Mouse (Mus musculus): Measurements from ENCODE around the gene Wwc1. TPM values are rescaled to one million over a fixed set of nuclear protein-coding genes. Genes with fewer than 3 reads are reported as not detected.

The Wwc1 gene
- polyA plus RNA-seq, 1 experiment from 2014 or later = 14.9 TPM

- H3K9ac ChIP-seq (replicated peaks; ENCODE audit: low read depth, low read length) = no peak overlapping the region
- H3K4me1 ChIP-seq (replicated peaks; ENCODE audit: control insufficient read depth, insufficient read depth, low read length) = peaks cover 16% of the 10 kb centered on the region
- no peak overlapping the region for H3K27ac ChIP-seq (ENCODE audit: low read length)
- no peak for ATAC-seq
- no peaks in the 10 kb centered on the region for H3K36me3 ChIP-seq (ENCODE audit: control insufficient read depth, insufficient read depth)
- no peaks in the 10 kb centered on the region for H3K27me3 ChIP-seq (replicated peaks; ENCODE audit: control insufficient read depth, insufficient read depth, low read length)
- no peak overlapping the region for H3K4me3 ChIP-seq (replicated peaks; ENCODE audit: low read length)
- no peaks in the 10 kb centered on the region for H3K9me3 ChIP-seq (ENCODE audit: control insufficient read depth, low read length)
- no peak overlapping the region for H3K4me2 ChIP-seq (ENCODE audit: low read length)
These were observed 15.0 kb upstream of the Wwc1 start for GRCm38 (mm10) chr11:35995310-35995709.

- H3K27ac ChIP-seq (ENCODE audit: low read length) = no peak overlapping the region
- no peak overlapping the region for H3K4me2 ChIP-seq (ENCODE audit: low read length)
- H3K27me3 ChIP-seq (replicated peaks; ENCODE audit: control insufficient read depth, insufficient read depth, low read length) = no peaks in the 10 kb centered on the region
- no peak overlapping the region for H3K9ac ChIP-seq (replicated peaks; ENCODE audit: low read depth, low read length)
- peaks cover 9% of the 10 kb centered on the region for H3K4me1 ChIP-seq (replicated peaks; ENCODE audit: control insufficient read depth, insufficient read depth, low read length)
- H3K9me3 ChIP-seq (ENCODE audit: control insufficient read depth, low read length) = no peaks in the 10 kb centered on the region
- H3K4me3 ChIP-seq (replicated peaks; ENCODE audit: low read length) = no peak overlapping the region
- ATAC-seq = peak; percentile 83
- no peaks in the 10 kb centered on the region for H3K36me3 ChIP-seq (ENCODE audit: control insufficient read depth, insufficient read depth)
- 61% methylated on average over 2 of the region's 2 CpGs for WGBS
These were observed 11.5 kb upstream of the Wwc1 start for GRCm38 (mm10) chr11:35991846-35992245.

- no peaks in the 10 kb centered on the region for H3K27me3 ChIP-seq (replicated peaks; ENCODE audit: control insufficient read depth, insufficient read depth, low read length)
- peak overlapping the region; percentile 13; the same call in 1 of the 2 replicates for H3K27ac ChIP-seq (ENCODE audit: low read length)
- no peaks in the 10 kb centered on the region for H3K36me3 ChIP-seq (ENCODE audit: control insufficient read depth, insufficient read depth)
- no peak for ATAC-seq
- peaks cover 19% of the 10 kb centered on the region for H3K4me1 ChIP-seq (replicated peaks; ENCODE audit: control insufficient read depth, insufficient read depth, low read length)
- H3K9me3 ChIP-seq (ENCODE audit: control insufficient read depth, low read length) = no peaks in the 10 kb centered on the region
- H3K4me2 ChIP-seq (ENCODE audit: low read length) = no peak overlapping the region
- H3K4me3 ChIP-seq (replicated peaks; ENCODE audit: low read length) = no peak overlapping the region
- H3K9ac ChIP-seq (replicated peaks; ENCODE audit: low read depth, low read length) = no peak overlapping the region
- WGBS = 29% methylated on average over 4 of the region's 4 CpGs
These were observed 9.6 kb upstream of the Wwc1 start for GRCm38 (mm10) chr11:35989967-35990366.

GRCm38 (mm10) chr11:35985841-35986393 is 5.6 kb upstream of the Wwc1 start:
- Histone ChIP-seq H3K27ac (ENCODE audit: low read length) (peak overlapping the region; percentile 73), H3K9me3 (ENCODE audit: control insufficient read depth, low read length) (no peaks in the 10 kb centered on the region)
- WGBS = 0% methylated on average over 19 of the region's 19 CpGs

GRCm38 (mm10) chr11:35982734-35983133 is 2.4 kb upstream of the Wwc1 start:
- H3K4me2 ChIP-seq (ENCODE audit: low read length) = no peak overlapping the region
- H3K9ac ChIP-seq (replicated peaks; ENCODE audit: low read depth, low read length) = no peak overlapping the region
- no peak overlapping the region for H3K27ac ChIP-seq (ENCODE audit: low read length)
- no peak overlapping the region for H3K4me3 ChIP-seq (replicated peaks; ENCODE audit: low read length)
- ATAC-seq = no peak
- H3K27me3 ChIP-seq (replicated peaks; ENCODE audit: control insufficient read depth, insufficient read depth, low read length) = no peaks in the 10 kb centered on the region
- no peaks in the 10 kb centered on the region for H3K9me3 ChIP-seq (ENCODE audit: control insufficient read depth, low read length)
- WGBS = 80% methylated on average over 3 of the region's 3 CpGs
- H3K4me1 ChIP-seq (replicated peaks; ENCODE audit: control insufficient read depth, insufficient read depth, low read length) = peaks cover 28% of the 10 kb centered on the region
- H3K36me3 ChIP-seq (ENCODE audit: control insufficient read depth, insufficient read depth) = no peaks in the 10 kb centered on the region

More at GRCm38 (mm10) chr11:35985841-35986393, 5.6 kb upstream of the Wwc1 start:
- H3K4me2 ChIP-seq (ENCODE audit: low read length) = peak overlapping the region; percentile 55
- no peaks in the 10 kb centered on the region for H3K27me3 ChIP-seq (replicated peaks; ENCODE audit: control insufficient read depth, insufficient read depth, low read length)
- peak overlapping the region; percentile 32 for H3K4me3 ChIP-seq (replicated peaks; ENCODE audit: low read length)
- no peaks in the 10 kb centered on the region for H3K36me3 ChIP-seq (ENCODE audit: control insufficient read depth, insufficient read depth)
- H3K4me1 ChIP-seq (replicated peaks; ENCODE audit: control insufficient read depth, insufficient read depth, low read length) = peaks cover 13% of the 10 kb centered on the region
- peak; percentile 90 for ATAC-seq
- peak overlapping the region; percentile 55 for H3K9ac ChIP-seq (replicated peaks; ENCODE audit: low read depth, low read length)

- H3K9me3 ChIP-seq (ENCODE audit: control insufficient read depth, low read length) = no peaks in the 10 kb centered on the region
- peak; percentile 56 for ATAC-seq
- peak overlapping the region; percentile 77 for H3K27ac ChIP-seq (ENCODE audit: low read length)
- H3K4me2 ChIP-seq (ENCODE audit: low read length) = peak overlapping the region; percentile 73
- peak overlapping the region; percentile 84 for H3K9ac ChIP-seq (replicated peaks; ENCODE audit: low read depth, low read length)
- WGBS = under 1% methylated on average over 51 of the region's 66 CpGs
- H3K36me3 ChIP-seq (ENCODE audit: control insufficient read depth, insufficient read depth) = no peaks in the 10 kb centered on the region
- peak overlapping the region; percentile 75 for H3K4me3 ChIP-seq (replicated peaks; ENCODE audit: low read length)
- H3K27me3 ChIP-seq (replicated peaks; ENCODE audit: control insufficient read depth, insufficient read depth, low read length) = no peaks in the 10 kb centered on the region
- peaks cover 35% of the 10 kb centered on the region for H3K4me1 ChIP-seq (replicated peaks; ENCODE audit: control insufficient read depth, insufficient read depth, low read length)
These were observed 455 bp downstream of the Wwc1 start for GRCm38 (mm10) chr11:35979733-35980410.

GRCm38 (mm10) chr11:35979266-35979732 is 1.0 kb downstream of the Wwc1 start:
- ATAC-seq = no peak
- Histone ChIP-seq H3K9me3 (ENCODE audit: control insufficient read depth, low read length) (no peaks in the 10 kb centered on the region), H3K9ac (replicated peaks; ENCODE audit: low read depth, low read length) (peak overlapping the region; percentile 84), H3K4me3 (replicated peaks; ENCODE audit: low read length) (peak overlapping the region; percentile 75), H3K27ac (ENCODE audit: low read length) (peak overlapping the region; percentile 77), H3K4me2 (ENCODE audit: low read length) (peak overlapping the region; percentile 73), H3K4me1 (replicated peaks; ENCODE audit: control insufficient read depth, insufficient read depth, low read length) (peaks cover 35% of the 10 kb centered on the region), H3K36me3 (ENCODE audit: control insufficient read depth, insufficient read depth) (no peaks in the 10 kb centered on the region), H3K27me3 (replicated peaks; ENCODE audit: control insufficient read depth, insufficient read depth, low read length) (no peaks in the 10 kb centered on the region)
- WGBS = 0% methylated on average over 12 of the region's 12 CpGs

- peak overlapping the region; percentile 15 for H3K4me3 ChIP-seq (replicated peaks; ENCODE audit: low read length)
- no peaks in the 10 kb centered on the region for H3K27me3 ChIP-seq (replicated peaks; ENCODE audit: control insufficient read depth, insufficient read depth, low read length)
- H3K9me3 ChIP-seq (ENCODE audit: control insufficient read depth, low read length) = no peaks in the 10 kb centered on the region
- H3K36me3 ChIP-seq (ENCODE audit: control insufficient read depth, insufficient read depth) = no peaks in the 10 kb centered on the region
- H3K27ac ChIP-seq (ENCODE audit: low read length) = no peak overlapping the region
- peaks cover 46% of the 10 kb centered on the region for H3K4me1 ChIP-seq (replicated peaks; ENCODE audit: control insufficient read depth, insufficient read depth, low read length)
- ATAC-seq = no peak
- 0 out of 2 replicates have a peak overlapping the region, but pooled peaks have one; percentile 5 for H3K9ac ChIP-seq (replicated peaks; ENCODE audit: low read depth, low read length)
- 67% methylated on average over 3 of the region's 3 CpGs for WGBS
- H3K4me2 ChIP-seq (ENCODE audit: low read length) = peak overlapping the region; percentile 73
These were observed 2.5 kb downstream of the Wwc1 start for GRCm38 (mm10) chr11:35977796-35978195.

- no peaks in the 10 kb centered on the region for H3K36me3 ChIP-seq (ENCODE audit: control insufficient read depth, insufficient read depth)
- H3K9ac ChIP-seq (replicated peaks; ENCODE audit: low read depth, low read length) = peak overlapping the region; percentile 40
- H3K27me3 ChIP-seq (replicated peaks; ENCODE audit: control insufficient read depth, insufficient read depth, low read length) = no peaks in the 10 kb centered on the region
- H3K4me2 ChIP-seq (ENCODE audit: low read length) = peak overlapping the region; percentile 73
- WGBS = 30% methylated on average over 6 of the region's 6 CpGs
- H3K4me1 ChIP-seq (replicated peaks; ENCODE audit: control insufficient read depth, insufficient read depth, low read length) = peaks cover 53% of the 10 kb centered on the region
- H3K9me3 ChIP-seq (ENCODE audit: control insufficient read depth, low read length) = no peaks in the 10 kb centered on the region
- H3K27ac ChIP-seq (ENCODE audit: low read length) = 0 out of 2 replicates have a peak overlapping the region, but pooled peaks have one; percentile 35
- H3K4me3 ChIP-seq (replicated peaks; ENCODE audit: low read length) = peak overlapping the region; percentile 15
- no peak for ATAC-seq
These were observed 3.2 kb downstream of the Wwc1 start for GRCm38 (mm10) chr11:35977096-35977495.
